Mouse (Mus musculus): ENCODE results near the gene Fxyd7.

The Fxyd7 gene

DNA sequence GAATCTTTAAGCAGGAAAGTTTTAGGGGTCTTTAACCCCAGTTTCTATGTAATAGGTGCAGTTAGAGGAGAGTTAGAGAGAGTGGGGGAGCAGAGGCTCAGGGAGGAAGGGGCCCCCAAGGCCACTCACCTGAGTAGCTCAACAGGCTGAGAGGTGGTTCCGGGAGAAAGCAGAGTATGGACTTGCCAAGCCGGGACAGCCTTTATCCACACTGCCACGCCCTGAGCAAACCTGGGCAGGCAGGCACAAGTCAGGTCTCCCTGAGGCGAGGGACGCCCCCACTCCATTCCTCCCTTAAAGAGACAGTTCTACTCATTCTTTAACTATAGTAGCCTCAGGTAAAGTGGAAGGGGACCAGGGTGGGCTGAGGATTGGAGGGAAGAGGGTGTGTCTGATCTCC is 25.2 kb upstream of the Fxyd7 start, which contains the start of gene Fxyd3:
TSS of gene Fxyd3 (minus strand) at position 213 of the 400 bp plus-strand sequence.
- in situ Hi-C loops (cut with MboI, MseI): no loop called here

DNA sequence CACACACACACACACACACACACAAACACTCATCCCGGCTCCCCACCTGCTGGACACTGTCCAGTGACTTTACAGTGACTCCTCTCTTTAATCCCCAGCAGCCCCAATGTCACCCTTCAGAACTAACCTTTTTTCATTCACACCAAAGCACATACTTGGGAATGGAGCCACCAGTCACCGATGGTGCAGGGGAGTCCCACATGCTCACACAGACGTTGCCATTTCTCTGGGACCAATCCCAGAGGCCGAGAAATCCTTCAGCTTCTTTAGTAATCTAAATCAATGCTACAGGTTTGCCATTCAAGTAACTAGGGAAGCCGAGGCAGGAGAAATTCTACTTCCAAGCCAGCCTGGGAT is 23.4 kb upstream of the Fxyd7 start:
- in situ Hi-C loops (cut with MboI, MseI): no loop called here

DNA sequence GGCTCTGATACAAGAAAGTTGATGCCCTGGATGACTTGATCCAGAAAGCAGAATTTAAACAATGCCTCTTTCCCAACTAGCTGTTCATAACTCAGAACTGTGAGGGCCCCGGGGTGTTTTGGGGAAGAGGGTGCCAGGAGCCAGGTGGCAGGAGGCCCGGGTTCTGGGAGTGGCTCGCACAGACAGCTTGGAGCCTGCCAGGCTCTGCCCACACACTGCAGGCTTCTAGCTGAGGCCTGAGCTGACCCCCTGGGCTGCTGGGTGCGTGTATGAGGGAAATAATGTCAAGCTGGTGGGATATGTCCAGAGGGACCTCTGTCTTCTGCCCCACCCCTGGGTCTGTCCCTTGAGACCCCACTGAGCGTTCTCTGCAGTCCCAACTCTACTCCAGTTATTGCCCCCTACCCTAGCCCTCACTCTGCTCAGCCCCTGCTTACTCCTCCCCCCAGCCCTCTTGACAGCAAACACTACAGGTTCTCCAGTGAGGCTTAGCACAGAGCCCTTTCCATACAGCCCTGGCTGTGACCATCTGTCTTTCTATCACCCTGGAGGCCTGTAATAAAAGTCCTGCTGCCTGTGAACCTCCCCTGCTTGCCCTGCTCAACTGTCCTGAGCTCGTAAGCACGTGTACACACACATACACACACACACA is 22.9 kb upstream of the Fxyd7 start:
- in situ Hi-C loops (cut with MboI, MseI): no loop called here

DNA sequence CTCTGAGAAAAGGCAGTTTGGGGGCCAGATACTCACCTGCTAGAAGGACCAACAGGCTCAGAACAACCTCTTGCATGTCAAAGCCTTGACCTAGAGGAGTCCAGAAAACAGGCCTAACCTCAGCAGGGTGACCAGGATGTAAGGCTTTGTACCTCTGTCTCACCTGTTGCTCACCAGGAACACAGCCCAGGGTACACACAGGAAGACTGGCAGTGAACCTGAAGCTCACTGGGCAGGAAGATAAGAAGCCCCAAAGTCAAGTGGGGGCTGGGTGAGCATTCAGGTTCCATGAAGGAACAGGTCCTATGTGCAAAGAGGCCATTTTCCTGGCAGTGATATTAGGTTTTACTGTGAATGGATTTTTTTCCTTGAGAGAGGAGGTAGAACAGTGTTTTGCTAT is 22.3 kb upstream of the Fxyd7 start:
- in situ Hi-C loops (cut with MboI, MseI): no loop called here

DNA sequence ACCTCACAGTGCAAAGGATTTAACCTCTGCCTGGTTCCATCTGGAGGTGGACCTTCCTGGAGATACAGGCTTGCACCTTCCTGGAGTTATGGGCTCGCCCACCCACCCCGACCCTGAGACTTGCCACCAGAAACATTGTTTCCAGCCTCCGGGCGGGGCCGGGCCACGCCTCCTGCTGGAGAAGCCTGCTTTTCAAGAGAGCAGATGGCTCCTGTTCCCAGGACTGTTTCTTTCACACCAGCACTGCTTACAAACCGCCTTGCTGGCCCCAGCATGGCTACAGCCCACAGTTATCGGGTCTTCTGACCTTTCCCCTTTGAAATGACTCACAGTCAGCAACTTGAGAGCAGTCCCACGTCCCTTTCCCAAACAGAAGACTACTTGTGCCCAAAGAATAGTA is 21.1 kb upstream of the Fxyd7 start:
- in situ Hi-C loops (cut with MboI, MseI): no loop called here

DNA sequence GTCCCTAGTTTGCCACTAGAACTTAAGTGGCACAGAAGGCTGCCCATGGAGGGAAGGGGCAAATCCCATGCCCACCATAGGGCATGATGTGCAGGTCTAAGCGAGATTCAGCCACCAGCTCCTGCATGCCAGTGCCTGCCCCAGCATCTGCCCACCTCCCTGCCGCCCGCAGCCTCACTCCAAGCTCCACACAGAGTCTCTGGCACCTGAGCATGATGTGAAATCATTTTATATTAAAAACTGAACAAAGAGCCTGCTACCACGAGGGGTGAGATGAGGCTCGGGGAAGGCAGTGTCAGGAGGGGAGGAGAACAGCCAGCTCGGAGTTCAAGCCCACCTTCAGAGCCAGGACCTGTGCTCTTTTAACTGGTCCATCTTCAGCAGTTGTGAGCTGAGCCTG is 19.1 kb upstream of the Fxyd7 start:
- in situ Hi-C loops (cut with MboI, MseI): no loop called here

DNA sequence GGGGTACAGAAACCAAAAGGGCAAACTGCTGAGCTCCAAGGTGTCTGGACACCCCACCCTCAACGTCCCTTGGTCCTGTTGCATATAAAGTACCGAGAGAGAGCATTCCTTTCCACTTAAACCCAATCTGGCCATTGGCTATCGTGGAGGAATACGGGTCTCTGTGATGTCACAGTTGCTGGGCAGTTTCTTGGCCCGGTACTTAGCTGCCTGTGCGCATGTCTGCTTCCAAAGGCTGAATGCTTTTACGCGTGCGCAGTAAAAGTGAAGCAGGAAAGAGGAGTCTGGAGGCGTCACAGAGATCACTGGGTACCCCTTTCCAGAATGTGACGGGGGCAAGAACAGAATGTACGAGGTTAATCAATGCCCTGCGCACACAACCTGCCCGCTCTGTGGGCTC is 18.2 kb upstream of the Fxyd7 start:
- in situ Hi-C loops (cut with MboI, MseI): no loop called here

DNA sequence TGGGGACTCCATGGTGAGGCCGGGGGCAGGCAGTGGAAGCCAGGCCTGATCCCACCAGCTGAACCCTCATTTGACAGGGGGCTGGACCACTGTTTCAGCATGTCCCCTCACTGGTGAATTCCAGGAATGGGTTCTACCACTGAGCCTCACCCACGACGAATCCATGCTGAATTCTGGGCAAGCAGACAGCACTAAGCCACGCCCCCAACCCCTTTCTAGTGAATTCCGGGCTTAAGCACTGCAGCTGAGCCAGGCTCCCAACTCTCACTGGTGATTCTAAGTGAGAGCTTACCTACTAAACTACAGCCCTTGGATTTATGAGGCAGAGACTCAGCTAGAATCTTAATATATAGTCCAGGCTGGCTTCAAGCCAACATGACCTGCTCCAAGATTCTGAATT is 16.6 kb upstream of the Fxyd7 start:
- in situ Hi-C loops (cut with MboI, MseI): no loop called here

DNA sequence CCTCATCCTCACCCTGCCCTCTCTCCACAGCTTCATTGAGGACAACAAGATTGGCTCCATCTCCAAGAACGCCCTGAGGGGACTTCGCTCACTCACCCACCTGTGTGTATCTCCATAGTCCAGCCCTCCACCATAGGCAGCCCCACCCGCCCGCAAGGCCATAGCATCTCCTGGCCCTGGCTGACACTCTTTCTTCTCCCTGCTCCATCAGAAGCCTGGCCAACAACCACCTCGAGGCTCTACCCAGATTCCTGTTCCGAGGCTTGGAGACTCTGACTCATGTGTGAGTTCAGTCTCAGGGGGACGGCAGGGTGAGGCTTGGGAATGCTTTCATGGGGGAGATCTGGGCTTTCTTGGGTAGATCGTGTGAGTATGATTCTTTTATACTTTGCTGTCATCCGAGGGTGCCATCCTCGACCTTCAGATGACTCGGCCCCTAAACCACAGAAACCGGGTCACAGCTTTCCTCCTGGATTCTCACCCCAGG is 11.8 kb upstream of the Fxyd7 start:
- in situ Hi-C loops (cut with MboI, MseI): no loop called here

DNA sequence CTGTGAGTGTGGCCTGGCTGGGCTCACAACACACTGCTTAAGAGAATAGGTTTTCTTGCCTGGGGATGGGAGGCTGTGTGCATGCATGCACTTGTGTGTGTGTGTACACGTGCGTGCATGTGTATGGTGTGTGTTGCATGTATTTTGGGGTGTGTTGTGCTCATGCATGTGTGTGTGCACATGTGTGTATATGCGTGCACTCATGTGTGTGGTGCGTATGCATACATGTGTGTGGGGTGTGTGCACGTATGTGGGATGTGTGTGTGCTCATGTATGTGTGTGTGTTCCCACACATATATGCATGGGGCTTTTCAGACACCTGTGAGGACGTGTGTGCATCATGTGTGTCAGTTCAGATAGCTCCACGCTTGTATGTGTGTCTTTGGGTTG is 9.3 kb upstream of the Fxyd7 start:
- in situ Hi-C loops (cut with MboI, MseI): no loop called here

DNA sequence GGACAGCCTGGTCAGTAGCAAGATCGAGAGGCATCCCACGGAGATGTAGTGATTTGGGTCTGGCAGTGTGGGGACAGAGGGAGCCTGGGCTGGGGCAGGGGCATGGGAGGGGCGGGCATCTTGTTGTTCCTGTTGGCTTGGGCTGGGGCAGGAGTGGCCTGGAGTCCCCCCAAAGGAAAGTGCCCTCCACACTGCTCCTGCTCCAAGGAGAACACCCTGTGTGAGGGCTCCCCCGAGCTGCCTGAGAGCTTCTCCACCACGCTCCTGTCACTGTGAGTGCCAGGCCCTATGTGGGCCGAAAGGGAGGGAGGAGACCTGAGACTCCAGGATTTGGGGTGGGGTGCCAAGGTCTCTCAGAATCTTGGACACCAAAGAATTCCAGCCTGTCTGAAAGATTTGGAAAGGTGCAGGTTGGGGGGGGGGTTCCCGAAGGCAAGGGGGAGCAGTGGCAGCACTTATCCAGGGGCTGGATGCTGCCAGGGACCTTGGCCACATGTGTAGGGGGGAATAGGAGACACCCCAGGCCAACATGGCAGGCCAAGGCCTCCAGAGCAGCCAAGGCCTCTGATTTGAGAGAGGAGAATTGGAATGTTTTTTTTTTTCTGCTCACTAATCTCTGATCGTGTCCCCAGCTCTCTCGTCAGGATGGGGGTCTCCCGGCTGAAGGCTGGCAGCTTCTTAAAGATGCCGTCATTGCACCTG is 8.8 kb upstream of the Fxyd7 start:
- in situ Hi-C loops (cut with MboI, MseI): no loop called here

DNA sequence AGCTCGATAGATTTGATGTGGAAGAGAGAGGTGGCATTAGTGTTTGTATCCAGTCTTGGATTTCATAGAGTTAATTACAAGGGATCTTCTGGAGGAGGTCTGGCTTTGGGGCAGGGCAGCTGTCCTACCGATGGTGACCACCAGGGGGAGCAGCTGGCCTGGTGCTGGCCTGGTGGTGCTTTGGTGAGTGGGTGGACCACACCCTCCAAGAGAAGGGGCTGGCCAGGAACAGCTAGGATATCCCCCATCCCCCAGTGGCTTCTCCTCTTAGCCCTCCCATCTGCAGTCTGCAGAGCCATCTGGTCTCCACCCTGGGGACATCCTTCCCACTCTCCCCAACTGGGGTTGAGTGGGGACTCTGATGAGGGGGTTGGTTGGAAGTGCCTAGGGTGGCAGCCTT is 7.8 kb upstream of the Fxyd7 start, which contains the start of gene Lgi4:
TSS of gene Lgi4 (plus strand) at position 235 of the 400 bp plus-strand sequence.
- in situ Hi-C loops (cut with MboI, MseI): no loop called here

DNA sequence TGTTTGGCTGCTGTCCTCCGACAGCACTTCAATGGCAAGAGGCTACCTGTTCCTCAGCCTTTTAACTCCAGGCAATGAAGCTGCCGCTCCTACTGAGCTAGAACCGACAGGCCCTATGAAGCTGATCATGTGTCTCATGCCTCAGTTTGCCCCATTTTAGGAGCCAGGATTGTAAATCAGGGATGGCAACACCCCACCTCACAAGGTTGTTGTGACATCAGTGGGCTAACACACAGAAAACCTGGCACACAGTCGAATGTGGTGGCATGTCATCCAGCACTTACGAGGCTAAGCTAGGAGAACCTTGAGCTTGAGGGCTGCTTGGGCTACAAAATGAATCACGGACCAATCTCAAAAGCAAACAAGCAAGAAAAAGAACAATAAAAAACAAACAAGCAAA is 6.9 kb upstream of the Fxyd7 start:
- in situ Hi-C loops (cut with MboI, MseI): no loop called here

DNA sequence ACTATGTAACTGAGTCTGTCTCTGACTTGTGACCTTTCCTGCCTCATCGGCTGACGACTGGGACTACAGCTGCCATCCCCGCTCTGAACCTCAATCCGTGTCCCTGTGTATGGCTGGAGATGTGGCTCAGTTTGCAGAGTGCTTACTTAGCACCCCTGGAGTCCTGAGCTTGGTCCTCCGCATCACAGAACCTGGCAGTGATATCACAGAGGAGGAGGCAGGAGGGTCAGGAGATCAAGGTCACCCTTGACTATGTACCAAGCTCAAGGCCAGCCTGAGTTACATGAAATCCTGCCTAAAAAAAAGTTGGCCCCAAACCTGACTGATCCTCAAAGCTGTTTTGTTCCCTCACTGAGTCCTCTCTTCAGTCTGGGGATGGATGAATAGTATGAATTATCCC is 6.5 kb upstream of the Fxyd7 start:
- in situ Hi-C loops (cut with MboI, MseI): no loop called here

DNA sequence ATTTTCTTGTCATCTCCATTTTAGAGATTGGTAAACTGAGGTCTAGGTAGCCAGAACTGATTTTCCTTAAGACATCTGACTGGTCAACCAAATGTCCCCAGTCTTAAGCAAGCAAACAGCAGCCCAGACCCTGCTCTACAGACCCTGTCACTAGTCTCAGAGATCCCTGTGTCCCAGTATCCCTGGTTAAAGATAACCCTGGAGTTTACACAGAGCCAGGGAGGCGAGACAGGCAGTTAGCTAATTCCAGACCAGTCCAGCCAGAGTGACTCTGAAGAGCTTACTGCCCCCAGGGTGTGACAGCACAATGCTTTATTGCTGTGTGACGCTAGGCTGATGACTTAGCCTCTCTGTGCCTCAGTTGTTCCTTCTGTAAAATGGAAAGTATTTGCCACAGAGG is 5.8 kb upstream of the Fxyd7 start, which contains the start of gene Fxyd1:
TSS of gene Fxyd1 (minus strand) at position 129 of the 400 bp plus-strand sequence.
- in situ Hi-C loops (cut with MboI, MseI): no loop called here

DNA sequence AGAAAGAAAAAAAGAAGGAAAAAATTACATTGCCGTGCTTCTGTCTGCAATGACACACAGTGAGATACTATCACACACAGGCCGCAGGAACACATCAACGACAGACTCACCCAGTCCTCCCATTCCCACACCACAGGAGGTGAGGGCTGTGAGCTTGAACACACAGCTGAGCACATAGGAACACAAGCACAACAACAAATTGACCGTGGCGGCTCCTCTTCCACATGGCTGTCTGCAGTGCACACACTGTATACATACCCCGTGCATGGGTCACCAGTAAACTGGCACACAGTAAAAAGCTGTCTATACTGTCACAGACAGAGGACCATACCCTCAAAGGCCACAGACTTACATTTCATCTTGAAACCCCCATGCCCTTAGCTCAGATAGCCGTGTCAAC is 5.2 kb upstream of the Fxyd7 start:
- in situ Hi-C loops (cut with MboI, MseI): no loop called here

DNA sequence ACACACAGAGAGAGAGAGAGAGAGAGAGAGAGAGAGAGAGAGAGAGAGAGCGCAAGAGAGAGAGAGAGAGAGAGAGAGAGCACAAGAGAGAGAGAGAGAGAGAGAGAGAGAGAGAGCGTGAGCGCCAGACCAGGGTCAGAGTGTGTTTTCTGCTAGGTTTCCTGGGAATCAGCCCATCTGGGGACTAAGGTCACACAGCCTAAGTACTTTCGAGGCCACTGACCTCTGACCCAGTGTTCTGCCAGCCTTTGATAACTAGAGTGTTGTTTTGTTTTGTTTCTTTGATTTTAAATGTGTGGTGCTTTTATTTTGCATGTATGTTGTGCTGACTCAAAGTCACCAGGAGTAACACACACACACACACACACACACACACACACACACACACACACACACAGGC is 4.6 kb upstream of the Fxyd7 start:
- in situ Hi-C loops (cut with MboI, MseI): no loop called here

DNA sequence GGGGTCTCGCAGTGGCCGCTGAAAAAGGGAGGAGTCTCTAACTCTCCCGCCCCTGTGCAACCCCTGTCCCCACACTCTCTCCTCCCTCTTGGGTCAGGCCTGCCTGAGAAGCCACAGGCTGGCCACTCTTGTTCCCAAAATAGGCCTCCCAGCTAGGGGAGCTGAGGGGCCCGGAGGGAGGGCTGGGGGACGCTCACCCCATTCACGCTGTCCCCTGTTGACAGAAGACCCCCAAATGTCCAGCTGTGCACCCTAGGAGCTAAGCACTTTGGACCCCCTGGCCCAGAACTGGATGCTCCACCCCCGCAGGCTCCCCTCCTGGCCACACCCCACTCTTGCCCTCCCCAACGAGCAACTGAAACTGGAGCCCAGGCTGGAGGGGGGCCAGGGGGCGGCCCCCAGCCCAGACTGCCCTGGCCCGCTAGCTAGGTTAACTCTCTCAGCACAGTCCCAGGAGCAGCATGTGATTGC is 4.1 kb upstream of the Fxyd7 start:
- in situ Hi-C loops (cut with MboI, MseI): no loop called here

DNA sequence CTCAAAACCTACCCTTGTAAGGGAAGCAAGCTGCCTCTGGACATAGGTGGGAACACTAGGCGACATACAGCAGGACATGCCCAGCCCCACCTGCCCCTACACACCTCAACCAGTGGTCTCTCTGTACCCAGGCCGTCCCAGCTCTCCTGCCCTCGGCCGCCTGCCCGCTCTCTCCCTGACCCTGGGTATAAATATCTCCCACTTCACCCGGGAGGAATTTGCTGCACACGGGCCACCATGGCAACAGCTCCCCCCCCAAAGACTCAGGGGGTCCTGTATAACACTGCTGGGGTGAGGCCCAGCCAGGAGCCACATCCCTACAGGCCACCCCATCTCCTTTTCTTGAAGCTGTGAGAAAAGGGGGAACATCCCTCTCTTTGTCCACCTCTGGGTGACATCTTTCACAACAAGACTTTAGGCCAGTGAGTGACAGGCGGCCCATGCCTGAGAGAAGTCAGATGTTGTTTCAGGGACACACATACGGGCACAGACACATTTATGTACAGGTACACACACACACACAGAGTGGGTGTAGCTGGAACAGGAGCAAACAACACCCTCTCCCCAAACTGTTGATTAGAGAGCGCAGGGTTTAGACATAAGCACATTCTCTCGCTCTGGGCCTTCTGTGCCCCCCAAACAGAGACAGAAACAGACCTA is 3.5 kb upstream of the Fxyd7 start:
- in situ Hi-C loops (cut with MboI, MseI): no loop called here

DNA sequence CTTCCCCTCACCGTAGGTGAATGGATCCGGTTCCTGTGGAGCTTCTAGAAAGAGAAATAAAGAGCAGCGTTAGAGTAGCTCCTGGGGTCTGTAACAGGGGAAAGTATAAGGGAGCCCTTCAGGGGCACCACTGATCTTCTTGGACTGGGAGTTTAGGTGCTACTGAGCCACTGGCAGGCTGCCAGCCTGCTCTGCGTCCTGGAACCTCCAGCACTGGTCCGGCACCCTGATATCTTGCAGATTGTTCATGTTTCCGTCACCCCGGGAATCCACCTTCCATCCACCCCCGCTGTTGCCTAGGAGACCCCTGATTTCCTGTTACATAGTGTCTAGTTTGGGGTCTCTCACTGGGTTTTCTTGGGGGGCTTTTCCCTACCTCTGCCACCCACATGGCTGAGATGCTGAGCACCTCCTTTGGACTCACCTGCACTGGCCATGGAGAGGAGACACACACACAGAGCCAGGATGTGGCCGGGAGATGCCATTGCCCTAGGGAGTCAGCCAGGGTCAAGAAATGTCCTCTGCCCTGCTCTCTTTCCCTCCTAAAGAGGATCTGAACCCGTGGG is 2.7 kb upstream of the Fxyd7 start:
- in situ Hi-C loops (cut with MboI, MseI): no loop called here

DNA sequence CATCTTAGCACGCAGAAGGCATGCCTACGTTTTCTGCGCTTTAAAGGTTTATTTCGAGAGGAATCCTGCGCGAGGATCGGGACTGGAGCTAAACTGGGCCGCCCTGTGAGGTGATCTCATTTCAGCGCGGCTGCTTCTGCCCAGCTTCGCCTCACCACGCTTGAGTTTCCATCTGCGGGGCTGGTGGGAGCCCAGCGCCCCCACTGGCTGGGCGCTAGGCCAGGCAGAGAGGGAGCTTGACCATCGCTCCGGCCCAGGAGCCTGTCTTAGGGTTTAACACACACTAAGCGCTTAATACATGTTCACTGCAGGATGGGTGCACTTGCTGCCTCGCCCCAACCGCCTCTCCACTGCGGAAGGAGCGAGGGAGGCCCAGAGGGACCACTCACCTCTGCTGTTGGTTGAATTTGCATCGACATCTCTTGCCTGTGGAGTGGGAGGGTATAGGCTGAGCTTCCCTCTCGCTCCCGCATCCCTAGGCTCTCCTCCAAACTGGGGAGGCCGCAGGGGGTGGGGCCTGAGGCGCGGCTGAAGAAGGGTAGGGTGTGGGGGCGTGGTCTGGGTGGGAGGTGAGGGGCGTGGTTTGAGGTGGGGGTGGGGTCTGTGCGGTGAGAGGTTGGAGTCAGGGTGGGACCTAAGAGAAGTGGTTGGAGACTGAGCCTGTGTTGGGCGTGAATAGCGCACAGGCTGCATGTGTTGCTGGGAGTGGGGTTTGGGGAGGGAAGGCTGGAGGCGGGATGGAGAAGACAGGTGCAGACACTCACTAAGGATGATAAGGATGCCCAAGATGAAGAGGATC is 1.6 kb upstream of the Fxyd7 start:
- in situ Hi-C loops (cut with MboI, MseI): no loop called here

DNA sequence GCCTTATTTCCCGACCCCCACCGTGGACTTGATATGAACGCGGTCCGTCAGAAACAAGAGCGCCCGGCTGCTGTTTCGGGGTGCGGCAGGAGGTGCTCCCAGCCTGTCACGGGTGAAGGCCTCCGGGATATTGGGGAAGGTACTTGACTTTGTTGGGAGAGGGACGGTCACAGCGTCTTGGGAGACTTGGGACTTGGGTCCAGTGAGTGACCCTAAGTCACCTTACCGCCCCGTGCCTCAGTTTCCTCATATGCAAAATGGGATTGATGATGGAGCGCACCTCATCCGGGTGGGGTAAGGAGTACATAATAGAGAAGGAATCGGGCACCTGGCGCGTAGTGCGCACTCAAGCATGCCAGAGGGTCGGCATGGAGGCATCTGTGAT is 976 bp upstream of the Fxyd7 start:
- in situ Hi-C loops (cut with MboI, MseI): no loop called here

Measured in T-helper 2 cell (primary cell).